Mouse (Mus musculus) MEL (cell line): ENCODE results near the gene Clic4. TPM values are rescaled to one million over a fixed set of nuclear protein-coding genes. Genes with fewer than 3 reads are reported as not detected.

Experiments
- DNase-seq: peaks from one replicate; pipeline ENCODE4 v3.0.0; 2011; ENCODE audit warnings: low read depth, low spot score
- H3K27ac ChIP-seq: 2 replicates; pipeline ENCODE4 v1.5.1; 2012; ENCODE audit warnings: low read depth, mild to moderate bottlenecking, control low read depth, low read length, moderate library complexity; ENCODE audit not compliant: control insufficient read depth
- H3K27me3 ChIP-seq, 2 experiments: fragments of 150-350 bp in 1 of 2; sonication (generic) in 1 of 2; 2 replicates each; pipeline ENCODE4 v1.6.1; 2012; ENCODE audit warnings: low read length in 2 of 2, mild to moderate bottlenecking in 2 of 2, improper control_type of control experiment in 1 of 2, moderate library complexity in 1 of 2; ENCODE audit not compliant: insufficient read depth in 2 of 2, control insufficient read depth in 1 of 2
- H3K36me3 ChIP-seq, 2 experiments: 2 replicates each; pipeline ENCODE4 v1.6.1; 2012 to 2014; ENCODE audit warnings: low read length in 2 of 2, improper control_type of control experiment in 1 of 2, inconsistent platforms in 1 of 2, mild to moderate bottlenecking in 1 of 2; ENCODE audit not compliant: insufficient read depth in 2 of 2, control insufficient read depth in 1 of 2
- H3K4me1 ChIP-seq, 2 experiments: fragments of 150-350 bp in 1 of 2; sonication (generic) in 1 of 2; 2 replicates each; pipeline ENCODE4 v1.6.1; 2012; ENCODE audit warnings: low read length in 2 of 2, improper control_type of control experiment in 1 of 2, mild to moderate bottlenecking in 1 of 2; ENCODE audit not compliant: insufficient read depth in 2 of 2, control insufficient read depth in 1 of 2
- H3K4me3 ChIP-seq, 2 experiments: fragments of 150-350 bp in 1 of 2; sonication (generic) in 1 of 2; 2 replicates each; pipeline ENCODE4 v1.5.1; 2012; ENCODE audit warnings: low read depth in 2 of 2, low read length in 2 of 2, mild to moderate bottlenecking in 2 of 2, moderate library complexity in 2 of 2, control low read depth in 1 of 2, improper control_type of control experiment in 1 of 2; ENCODE audit not compliant: control insufficient read depth in 1 of 2, insufficient read depth in 1 of 2
- H3K79me2 ChIP-seq: 2 replicates; pipeline ENCODE4 v1.6.1; 2012; ENCODE audit warnings: mild to moderate bottlenecking, low read length, moderate library complexity; ENCODE audit not compliant: control insufficient read depth, poor library complexity, insufficient read depth
- H3K9ac ChIP-seq: 2 replicates; pipeline ENCODE4 v1.6.1; 2012; ENCODE audit warnings: low read depth, mild to moderate bottlenecking, control low read depth, low read length, moderate library complexity; ENCODE audit not compliant: control insufficient read depth, poor library complexity, severe bottlenecking
- H3K9me3 ChIP-seq: fragments of 150-350 bp; sonication (generic); replicated peaks from 2 replicates; pipeline ENCODE4 v1.6.1; 2012; ENCODE audit warnings: mild to moderate bottlenecking, low read length, improper control_type of control experiment, moderate library complexity; ENCODE audit not compliant: insufficient read depth
- CHD1 ChIP-seq: IDR thresholded peaks from 2 replicates; pipeline ENCODE4 v1.6.1; 2012; ENCODE audit warnings: low read depth, mild to moderate bottlenecking, inconsistent platforms, low read length, improper control_type of control experiment
- CHD2 ChIP-seq: IDR thresholded peaks from 2 replicates; pipeline ENCODE4 v1.6.1; 2011; ENCODE audit warnings: low read length, improper control_type of control experiment
- E2F4 ChIP-seq: IDR thresholded peaks from 2 replicates; pipeline ENCODE4 v1.6.1; 2011; ENCODE audit warnings: low read depth, low read length, improper control_type of control experiment, borderline replicate concordance
- ELF1 ChIP-seq: IDR thresholded peaks from 2 replicates; pipeline ENCODE4 v1.6.1; 2014; ENCODE audit warnings: low read depth, mild to moderate bottlenecking, inconsistent platforms, low read length, improper control_type of control experiment, moderate library complexity
- EP300 ChIP-seq, 2 experiments: IDR thresholded peaks; 2 replicates each; pipeline ENCODE4 v1.6.1; 2011; ENCODE audit warnings: improper control_type of control experiment in 2 of 2, low read length in 2 of 2, low read depth in 1 of 2, mild to moderate bottlenecking in 1 of 2
- ETS1 ChIP-seq: IDR thresholded peaks from 2 replicates; pipeline ENCODE4 v1.6.1; 2012; ENCODE audit warnings: low read depth, mild to moderate bottlenecking, inconsistent platforms, low read length, improper control_type of control experiment, moderate library complexity
- GABPA ChIP-seq: IDR thresholded peaks from 2 replicates; pipeline ENCODE4 v1.6.1; 2012; ENCODE audit warnings: low read depth, mild to moderate bottlenecking, inconsistent platforms, low read length, improper control_type of control experiment, moderate library complexity
- GATA1 ChIP-seq: IDR thresholded peaks from 2 replicates; pipeline ENCODE4 v1.6.1; 2011; ENCODE audit warnings: low read depth, low read length, improper control_type of control experiment
- HCFC1 ChIP-seq: IDR thresholded peaks from 2 replicates; pipeline ENCODE4 v1.6.1; 2012; ENCODE audit warnings: low read depth, mild to moderate bottlenecking, inconsistent platforms, low read length, improper control_type of control experiment, moderate library complexity
- JUND ChIP-seq: IDR thresholded peaks from 2 replicates; pipeline ENCODE4 v1.6.1; 2011; ENCODE audit warnings: low read depth, mild to moderate bottlenecking, improper control_type of control experiment, low read length
- KAT2A ChIP-seq: conservative IDR thresholded peaks from 2 replicates; pipeline ENCODE4 v1.6.1; 2012; ENCODE audit warnings: low read depth, low read length, improper control_type of control experiment, inconsistent platforms
- MAFK ChIP-seq: IDR thresholded peaks from 2 replicates; pipeline ENCODE4 v1.6.1; 2011; ENCODE audit warnings: low read depth, mild to moderate bottlenecking, low read length, improper control_type of control experiment, borderline replicate concordance
- MAX ChIP-seq: IDR thresholded peaks from 2 replicates; pipeline ENCODE4 v1.6.1; 2011; ENCODE audit warnings: low read length, improper control_type of control experiment
- MAZ ChIP-seq: IDR thresholded peaks from 2 replicates; pipeline ENCODE4 v1.6.1; 2012; ENCODE audit warnings: low read depth, mild to moderate bottlenecking, inconsistent platforms, low read length, improper control_type of control experiment
- MEF2A ChIP-seq: IDR thresholded peaks from 2 replicates; pipeline ENCODE4 v1.6.1; 2014; ENCODE audit warnings: low read depth, mild to moderate bottlenecking, inconsistent platforms, low read length, improper control_type of control experiment; ENCODE audit not compliant: poor library complexity, insufficient replicate concordance, severe bottlenecking; ENCODE audit errors: extremely low read depth
- MXI1 ChIP-seq: IDR thresholded peaks from 2 replicates; pipeline ENCODE4 v1.6.1; 2011; ENCODE audit warnings: mild to moderate bottlenecking, low read depth, low read length, improper control_type of control experiment
- MYB ChIP-seq: IDR thresholded peaks from 2 replicates; pipeline ENCODE4 v1.6.1; 2011; ENCODE audit warnings: mild to moderate bottlenecking, low read depth, low read length, improper control_type of control experiment
- MYC ChIP-seq: IDR thresholded peaks from 2 replicates; pipeline ENCODE4 v1.6.1; 2011; ENCODE audit warnings: low read depth, mild to moderate bottlenecking, low read length, improper control_type of control experiment, moderate library complexity
- NELFE ChIP-seq: IDR thresholded peaks from 2 replicates; pipeline ENCODE4 v1.6.1; 2011; ENCODE audit warnings: low read depth, low read length, improper control_type of control experiment
- NRF1 ChIP-seq: IDR thresholded peaks from 2 replicates; pipeline ENCODE4 v1.6.1; 2014; ENCODE audit warnings: low read depth, mild to moderate bottlenecking, inconsistent platforms, low read length, improper control_type of control experiment, moderate library complexity; ENCODE audit not compliant: poor library complexity, insufficient read depth, severe bottlenecking
- POLR2A ChIP-seq, 2 experiments: IDR thresholded peaks; 2 replicates each; pipeline ENCODE4 v1.6.1; 2011 to 2012; ENCODE audit warnings: low read length in 2 of 2, mild to moderate bottlenecking in 2 of 2, control low read depth in 1 of 2, improper control_type of control experiment in 1 of 2, low read depth in 1 of 2, moderate library complexity in 1 of 2; ENCODE audit not compliant: control insufficient read depth in 1 of 2, insufficient read depth in 1 of 2, poor library complexity in 1 of 2
- POLR2AphosphoS2 ChIP-seq: IDR thresholded peaks from 2 replicates; pipeline ENCODE4 v1.6.1; 2011; ENCODE audit warnings: low read length, improper control_type of control experiment
- POLR2AphosphoS5 ChIP-seq: IDR thresholded peaks from 2 replicates; pipeline ENCODE4 v1.6.1; 2012; ENCODE audit warnings: low read depth, borderline replicate concordance, mild to moderate bottlenecking, inconsistent platforms, low read length, moderate library complexity, mixed read lengths
- RAD21 ChIP-seq: IDR thresholded peaks from 2 replicates; pipeline ENCODE4 v1.6.1; 2011; ENCODE audit warnings: mild to moderate bottlenecking, low read depth, low read length, improper control_type of control experiment
- RCOR1 ChIP-seq: IDR thresholded peaks from 2 replicates; pipeline ENCODE4 v1.6.1; 2012; ENCODE audit warnings: low read depth, mild to moderate bottlenecking, inconsistent platforms, low read length, improper control_type of control experiment
- SIN3A ChIP-seq: IDR thresholded peaks from 2 replicates; pipeline ENCODE4 v1.6.1; 2012; ENCODE audit warnings: low read length, improper control_type of control experiment, inconsistent platforms
- SMC3 ChIP-seq: IDR thresholded peaks from 2 replicates; pipeline ENCODE4 v1.6.1; 2011; ENCODE audit warnings: low read depth, low read length, improper control_type of control experiment
- TBP ChIP-seq: IDR thresholded peaks from 2 replicates; pipeline ENCODE4 v1.8.0; 2011; ENCODE audit warnings: low read depth, low read length, improper control_type of control experiment
- TCF12 ChIP-seq: IDR thresholded peaks from 2 replicates; pipeline ENCODE4 v1.6.1; 2014; ENCODE audit warnings: low read depth, mild to moderate bottlenecking, inconsistent platforms, low read length, improper control_type of control experiment, moderate library complexity
- UBTF ChIP-seq: IDR thresholded peaks from 2 replicates; pipeline ENCODE4 v1.6.1; 2012; ENCODE audit warnings: low read depth, mild to moderate bottlenecking, inconsistent platforms, low read length, improper control_type of control experiment, moderate library complexity, borderline replicate concordance; ENCODE audit not compliant: insufficient read depth
- USF1 ChIP-seq: IDR thresholded peaks from 2 replicates; pipeline ENCODE4 v1.6.1; 2014; ENCODE audit warnings: low read depth, mild to moderate bottlenecking, inconsistent platforms, low read length, improper control_type of control experiment, moderate library complexity
- USF2 ChIP-seq, 2 experiments: IDR thresholded peaks; 2 replicates each; pipeline ENCODE4 v1.6.1; 2011 to 2012; ENCODE audit warnings: improper control_type of control experiment in 2 of 2, low read length in 2 of 2, borderline replicate concordance in 1 of 2, inconsistent platforms in 1 of 2, low read depth in 1 of 2, mild to moderate bottlenecking in 1 of 2; ENCODE audit not compliant: insufficient read depth in 1 of 2
- ZC3H11A ChIP-seq: IDR thresholded peaks from 2 replicates; pipeline ENCODE4 v1.6.1; 2012; ENCODE audit warnings: low read depth, mild to moderate bottlenecking, inconsistent platforms, low read length, improper control_type of control experiment
- ZKSCAN1 ChIP-seq: IDR thresholded peaks from 2 replicates; pipeline ENCODE4 v1.6.1; 2012; ENCODE audit warnings: low read depth, mild to moderate bottlenecking, inconsistent platforms, low read length, improper control_type of control experiment, moderate library complexity
- ZMIZ1 ChIP-seq: IDR thresholded peaks from 2 replicates; pipeline ENCODE4 v1.6.1; 2012; ENCODE audit warnings: low read depth, mild to moderate bottlenecking, inconsistent platforms, low read length, improper control_type of control experiment, moderate library complexity
- ZNF384 ChIP-seq: IDR thresholded peaks from 2 replicates; pipeline ENCODE4 v1.6.1; 2012; ENCODE audit warnings: low read depth, mild to moderate bottlenecking, inconsistent platforms, low read length, improper control_type of control experiment
- polyA plus RNA-seq, 2 experiments: library from polyadenylated mRNA; stranded (reverse) in 1 of 2; unstranded in 1 of 2; fragments of >175 nt in 1 of 2; fragments of >200 nt in 1 of 2; gene quantifications; 2 replicates each; pipeline versions ENCODE4 v1.2.1 to v1.2.4; 2012; ENCODE audit warnings: low replicate concordance in 2 of 2, low read depth in 1 of 2; ENCODE audit not compliant: insufficient read length in 2 of 2, insufficient read depth in 1 of 2, missing spikeins in 1 of 2
- total RNA-seq: library from RNA; depleted of rRNA; stranded (reverse); fragments of 300-350 nt; gene quantifications from 2 replicates; pipeline ENCODE4 v1.2.3, GENCODE M21; 2012

Gene Clic4
- total and polyA plus RNA-seq, 3 experiments = 32.9 to 274 (median 83.8) TPM

- H3K9ac ChIP-seq = peak overlapping the region; percentile 71
- peak overlapping the region; percentile 53 to 73 for H3K4me3 ChIP-seq
- TF ChIP-seq SIN3A (peak; percentile 63; the same call in 1 of the 2 replicates), MAX (no peak; the same call in 1 of the 2 replicates), SMC3 (peak; percentile 29; the same call in 1 of the 2 replicates), POLR2A (IDR thresholded peaks at IDR 0.05; ENCODE audit: control insufficient read depth in 1 of 2, insufficient read depth in 1 of 2, low read depth in 1 of 2, low read length in 2 of 2, poor library complexity in 1 of 2) (peak; percentile 53 to 77; a peak in 2 of 4 replicates), MAFK (no peak), CHD1 (no peak), GATA1 (peak; percentile 89), JUND (0 out of 2 replicates have a peak, but pooled peaks have one; percentile 20), EP300 (IDR thresholded peaks at IDR 0.05; ENCODE audit: low read depth in 1 of 2, low read length in 2 of 2) (peak; percentile 72 to 90), TBP (peak; percentile 84), RCOR1 (no peak), USF2 (IDR thresholded peaks at IDR 0.05; ENCODE audit: borderline replicate concordance in 1 of 2, insufficient read depth in 1 of 2, low read depth in 1 of 2, low read length in 2 of 2) (no peak), ZNF384 (no peak), POLR2AphosphoS5 (peak; percentile 68; the same call in 1 of the 2 replicates), NRF1 (no peak), TCF12 (peak; percentile 87), HCFC1 (0 out of 2 replicates have a peak, but pooled peaks have one; percentile 39), RAD21 (no peak; the same call in 1 of the 2 replicates), NELFE (peak; percentile 28), ETS1 (peak; percentile 92), POLR2AphosphoS2 (no peak; the same call in 1 of the 2 replicates), ELF1 (no peak), MXI1 (no peak; the same call in none of the 2 replicates), ZKSCAN1 (no peak), E2F4 (0 out of 2 replicates have a peak, but pooled peaks have one; percentile 21), KAT2A (no peak), ZMIZ1 (peak; percentile 56), CHD2 (no peak), MAZ (peak; percentile 55; the same call in 1 of the 2 replicates), MEF2A (peak; percentile 94), GABPA (peak; percentile 30; the same call in 1 of the 2 replicates), ZC3H11A (no peak), UBTF (no peak), MYC (no peak), USF1 (no peak), MYB (peak; percentile 90)
Observed at GRCm38 (mm10) chr4:135313111-135313691, 40.6 kb upstream of the Clic4 start.

More at GRCm38 (mm10) chr4:135313111-135313691, 40.6 kb upstream of the Clic4 start:
- H3K27ac ChIP-seq = peak overlapping the region; percentile 96
- peaks cover 0 to 7% of the 10 kb centered on the region in 2 experiments; a peak in 2 of 4 replicates for H3K36me3 ChIP-seq
- DNase-seq = peak; percentile 94
- no peaks in the 10 kb centered on the region; the same call in 1 of the 2 replicates for H3K79me2 ChIP-seq
- H3K27me3 ChIP-seq = no peaks in the 10 kb centered on the region
- H3K4me1 ChIP-seq = peaks cover 0 to 8% of the 10 kb centered on the region in 2 experiments; a peak in 2 of 4 replicates
- H3K9me3 ChIP-seq = no peaks in the 10 kb centered on the region
